Mouse (Mus musculus) CH12.LX (cell line): ENCODE data around the gene Ifit1bl2. TPM values are rescaled to one million over a fixed set of nuclear protein-coding genes. Genes with fewer than 3 reads are reported as not detected.
"Not testable (repeated sequence)": the region's sequence is repeated elsewhere in the genome, so short reads cannot be mapped to it uniquely, and the experiment has no call there.

Experiments used
- DNase-seq: peaks from one replicate; pipeline ENCODE4 v3.0.0-alpha.2; 2013; ENCODE audit errors: extremely low read depth
- H3K27ac ChIP-seq: 2 replicates; pipeline ENCODE4 v1.5.1; 2012; ENCODE audit warnings: low read depth, mild to moderate bottlenecking, control low read depth, moderate library complexity; ENCODE audit not compliant: insufficient read depth
- H3K27me3 ChIP-seq: replicated peaks from 2 replicates; pipeline ENCODE3; 2012; ENCODE audit warnings: inconsistent platforms
- H3K36me3 ChIP-seq, 2 experiments: replicated peaks in 1 of 2; 2 replicates each; pipeline versions ENCODE3 to v1.6.1; 2012; ENCODE audit warnings: inconsistent platforms in 1 of 2, low read length in 1 of 2, mild to moderate bottlenecking in 1 of 2, mixed read lengths in 1 of 2, moderate library complexity in 1 of 2; ENCODE audit not compliant: control insufficient read depth in 1 of 2, insufficient read depth in 1 of 2
- H3K4me1 ChIP-seq, 2 experiments: 2 replicates each; pipeline ENCODE4 v1.6.1; 2012; ENCODE audit warnings: inconsistent platforms in 1 of 2, moderate library complexity in 1 of 2; ENCODE audit not compliant: insufficient read depth in 2 of 2, control insufficient read depth in 1 of 2
- H3K4me2 ChIP-seq: 2 replicates; pipeline ENCODE4 v1.6.1; 2012; ENCODE audit warnings: low read depth, mild to moderate bottlenecking, control low read depth; ENCODE audit not compliant: poor library complexity, insufficient read depth, severe bottlenecking
- H3K4me3 ChIP-seq, 3 experiments: fragments of 150-350 bp in 1 of 3; sonication (generic) in 1 of 3; replicated peaks in 1 of 3; 2 replicates each; pipeline versions ENCODE3 to v1.5.1; 2011 to 2012; ENCODE audit warnings: low read depth in 2 of 3, low read length in 2 of 3, mild to moderate bottlenecking in 2 of 3, moderate library complexity in 2 of 3, control low read depth in 1 of 3, improper control_type of control experiment in 1 of 3, inconsistent platforms in 1 of 3, mixed read lengths in 1 of 3; ENCODE audit not compliant: poor library complexity in 1 of 3
- H3K79me2 ChIP-seq: replicated peaks from 2 replicates; pipeline ENCODE4 v1.6.1; 2012; ENCODE audit warnings: mild to moderate bottlenecking, moderate library complexity; ENCODE audit not compliant: control insufficient read depth, poor library complexity, insufficient read depth, severe bottlenecking; ENCODE audit errors: extremely low read depth
- H3K9ac ChIP-seq: 2 replicates; pipeline ENCODE4 v1.6.1; 2012; ENCODE audit warnings: low read depth, mild to moderate bottlenecking, control low read depth, moderate library complexity; ENCODE audit not compliant: insufficient read depth
- H3K9me3 ChIP-seq: replicated peaks from 2 replicates; pipeline ENCODE3; 2012; ENCODE audit warnings: low read length, inconsistent platforms, mixed read lengths
- CTCF ChIP-seq, 2 experiments: IDR thresholded peaks in 1 of 2; conservative IDR thresholded peaks in 1 of 2; 2 replicates each; pipeline ENCODE4 v1.5.1; 2011 to 2012; ENCODE audit warnings: low read depth in 2 of 2, low read length in 2 of 2, improper control_type of control experiment in 1 of 2, inconsistent platforms in 1 of 2, mild to moderate bottlenecking in 1 of 2, moderate library complexity in 1 of 2
- MAZ ChIP-seq: IDR thresholded peaks from 2 replicates; pipeline ENCODE4 v1.6.1; 2012; ENCODE audit warnings: low read depth, mild to moderate bottlenecking, inconsistent platforms, low read length, improper control_type of control experiment, moderate library complexity
- MYC ChIP-seq: IDR thresholded peaks from 2 replicates; pipeline ENCODE4 v1.6.1; 2011; ENCODE audit warnings: low read depth, mild to moderate bottlenecking, improper control_type of control experiment, low read length
- TBP ChIP-seq: conservative IDR thresholded peaks from 2 replicates; pipeline ENCODE4 v1.6.1; 2011; ENCODE audit warnings: low read depth, low read length, improper control_type of control experiment
- ZKSCAN1 ChIP-seq: IDR thresholded peaks from 2 replicates; pipeline ENCODE4 v1.6.1; 2012; ENCODE audit warnings: low read depth, inconsistent platforms, low read length, improper control_type of control experiment, borderline replicate concordance
- dilution Hi-C: fragments of 300-500 bp; cut with MboI; formaldehyde crosslinking; loops from 2 replicates; pipeline ENCODE4 v1.14.3; 2020; ENCODE audit warnings: low sequenced_read_pairs; ENCODE audit not compliant: extremely low pct_unique_long_range_greater_than_20kb, extremely low pct_ligation_motif_present
- in situ Hi-C: fragments of 300-500 bp; cut with MboI; formaldehyde crosslinking; loops from 3 replicates; pipeline ENCODE4 v1.14.3; 2019; ENCODE audit warnings: low sequenced_read_pairs, low pct_ligation_motif_present, low pct_unique_long_range_greater_than_20kb, mixed read lengths
- polyA plus RNA-seq: library from polyadenylated mRNA; unstranded; fragments of >175 nt; gene quantifications from 2 replicates; pipeline ENCODE4 v1.2.1, GENCODE M21; 2012; ENCODE audit warnings: low read depth; ENCODE audit not compliant: insufficient read length
- total RNA-seq, 2 experiments: library from RNA; depleted of rRNA; stranded (reverse); fragments of 300-350 nt in 1 of 2; fragments of >200 nt in 1 of 2; gene quantifications; 2 replicates each; pipeline ENCODE4 v1.2.3; 2012 to 2014

Gene Ifit1bl2
- total and polyA plus RNA-seq, 3 experiments, result 0.08 to 0.24 TPM; not detected in 1

DNA sequence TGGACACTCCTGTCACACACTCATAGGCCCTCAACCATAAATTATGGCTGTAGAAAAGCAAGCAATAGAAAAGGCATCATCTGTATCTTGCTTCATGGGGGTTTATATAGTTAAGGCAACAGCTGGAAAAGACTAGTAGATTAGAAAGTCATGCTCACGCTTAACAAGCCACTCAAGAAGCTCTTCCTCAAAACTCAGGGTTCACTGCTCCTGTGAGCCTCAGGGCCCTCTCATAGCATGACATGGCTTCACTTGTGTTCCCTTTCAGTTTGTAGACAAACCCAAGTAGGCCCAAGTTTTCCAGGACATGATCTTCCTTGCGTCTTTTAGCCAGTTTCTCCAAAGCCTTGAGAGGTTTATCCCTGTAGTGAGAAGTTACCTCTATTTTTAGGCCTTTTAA, 47.1 kb downstream of the Ifit1bl2 start:
- Histone ChIP-seq H3K9me3 (no peaks in the 10 kb centered on the region), H3K36me3 (no peaks in the 10 kb centered on the region), H3K27me3 (no peaks in the 10 kb centered on the region), H3K27ac (no peak overlapping the region), H3K9ac (no peak overlapping the region), H3K4me1 (no peaks in the 10 kb centered on the region), H3K4me3 (no peak overlapping the region), H3K79me2 (no peaks in the 10 kb centered on the region), H3K4me2 (no peak overlapping the region)
- TF ChIP-seq MAZ (no peak), ZKSCAN1 (no peak)
- in situ Hi-C loops, result no loop called here
- dilution Hi-C loops, result no loop called here
- DNase-seq, result no peak

DNA sequence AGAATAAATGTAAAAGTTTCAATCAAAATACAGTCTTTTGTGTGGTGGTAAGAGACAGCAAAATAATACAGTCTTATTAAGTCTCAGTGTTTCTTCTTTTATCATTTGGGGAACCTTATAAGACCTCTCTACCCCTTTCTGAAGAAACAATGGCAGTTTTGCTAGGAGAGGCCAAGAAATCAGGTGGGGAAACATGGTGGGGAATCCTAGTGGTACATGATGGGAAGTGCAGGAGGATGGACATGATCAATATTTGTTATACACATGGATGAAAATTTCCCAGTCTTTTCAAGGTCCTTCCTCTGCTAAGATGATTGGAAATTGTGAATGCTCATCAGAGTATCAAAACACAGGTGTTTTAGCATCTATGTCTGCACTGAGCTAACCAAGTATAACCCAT, 51.6 kb downstream of the Ifit1bl2 start:
- H3K27ac ChIP-seq, result no peak overlapping the region
- no peak overlapping the region for H3K4me3 ChIP-seq
- no peak overlapping the region for H3K9ac ChIP-seq
- no peaks in the 10 kb centered on the region for H3K36me3 ChIP-seq
- H3K4me2 ChIP-seq, result no peak overlapping the region
- in situ Hi-C loops (no loop called here), dilution Hi-C loops (no loop called here)
- peak; percentile 37 to 40; a peak in 3 of 4 replicates for TF ChIP-seq CTCF (conservative IDR thresholded peaks at IDR 0.05 in 1 of 2, IDR thresholded peaks at IDR 0.05 in 1 of 2; ENCODE audit: low read depth in 2 of 2, low read length in 2 of 2)
- no peak for TF ChIP-seq MYC
- TF ChIP-seq TBP, result no peak
- no peaks in the 10 kb centered on the region for H3K9me3 ChIP-seq
- no peak for DNase-seq
- no peaks in the 10 kb centered on the region for H3K27me3 ChIP-seq
- 0 out of 4 replicates have a peak, but pooled peaks cover 0 to under 1% of the 10 kb centered on the region in 2 experiments for H3K4me1 ChIP-seq
- H3K79me2 ChIP-seq, result no peaks in the 10 kb centered on the region

DNA sequence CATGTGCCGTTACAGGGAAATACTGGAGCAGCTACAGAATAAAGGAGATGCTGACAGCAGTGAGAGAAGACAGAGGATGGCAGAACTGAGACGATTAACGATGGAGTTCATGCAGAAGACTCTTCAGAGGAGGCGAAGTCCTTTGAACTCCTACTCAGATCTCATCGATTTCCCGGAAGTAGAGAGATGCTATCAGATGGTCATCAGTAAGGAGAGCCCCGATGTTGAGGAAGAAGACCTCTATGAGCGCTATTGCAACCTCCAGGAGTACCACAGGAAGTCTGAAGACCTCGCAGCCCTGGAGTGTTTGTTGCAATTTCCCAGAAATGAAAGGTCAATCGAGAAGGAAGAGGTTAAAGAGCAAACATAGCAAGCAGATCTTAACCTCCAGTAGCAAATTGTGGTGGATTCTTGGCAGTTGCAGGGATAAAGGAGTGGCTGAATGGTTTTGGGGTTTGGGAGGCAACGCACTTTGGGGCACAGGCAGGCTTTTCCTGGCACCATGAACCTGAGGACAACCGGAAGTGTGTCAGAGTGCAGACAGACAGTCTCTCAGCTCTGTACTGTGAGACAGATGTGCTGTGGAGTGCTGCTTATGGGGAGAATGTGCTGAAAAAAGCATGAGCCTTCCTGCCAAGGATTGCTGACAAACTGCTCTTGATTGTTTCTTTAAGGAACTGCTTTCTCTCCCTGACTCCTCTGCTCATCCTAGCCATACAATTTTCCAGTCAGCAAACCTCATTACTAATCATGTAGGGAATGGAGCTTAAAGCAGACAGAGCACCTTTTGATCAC, 52.4 kb downstream of the Ifit1bl2 start:
- DNase-seq, H3K79me2 ChIP-seq, H3K27me3 ChIP-seq, H3K36me3 ChIP-seq, H3K4me3 ChIP-seq, H3K9me3 ChIP-seq, H3K4me2 ChIP-seq, H3K9ac ChIP-seq, dilution Hi-C loops, H3K4me1 ChIP-seq, H3K27ac ChIP-seq, in situ Hi-C loops: not testable (repeated sequence)
